Mouse (Mus musculus) liver, adult 2 months (tissue): ENCODE data around the gene Prex1. TPM values are rescaled to one million over a fixed set of nuclear protein-coding genes. Genes with fewer than 3 reads are reported as not detected.

Experiments
- DNase-seq: peaks from one replicate; pipeline ENCODE4 v3.0.0-alpha.2; 2011; ENCODE audit warnings: low read depth, low spot score; ENCODE audit errors: extremely low read depth
- H3K27ac ChIP-seq: fragments of 200-500 bp; replicated peaks from 2 replicates; pipeline ENCODE4 v1.5.1; 2012; ENCODE audit warnings: low read depth, mild to moderate bottlenecking, control low read depth, inconsistent platforms, low read length; ENCODE audit not compliant: insufficient read depth
- H3K27me3 ChIP-seq: fragments of 200-500 bp; 2 replicates; pipeline ENCODE4 v1.6.1; 2012; ENCODE audit warnings: mild to moderate bottlenecking, moderate library complexity, low read length, inconsistent platforms; ENCODE audit not compliant: control insufficient read depth, insufficient read depth
- H3K36me3 ChIP-seq: fragments of 200-500 bp; 2 replicates; pipeline ENCODE4 v1.6.1; 2012; ENCODE audit warnings: low read length, inconsistent platforms; ENCODE audit not compliant: control insufficient read depth, insufficient read depth
- H3K4me1 ChIP-seq: fragments of 200-500 bp; 2 replicates; pipeline ENCODE4 v1.6.1; 2011; ENCODE audit warnings: low read length; ENCODE audit not compliant: control insufficient read depth, insufficient read depth
- H3K4me3 ChIP-seq: fragments of 200-500 bp; 2 replicates; pipeline ENCODE4 v1.5.1; 2011; ENCODE audit warnings: low read depth, mild to moderate bottlenecking, control low read depth, low read length, moderate library complexity; ENCODE audit not compliant: insufficient read depth
- H3K79me2 ChIP-seq: fragments of 200-500 bp; 2 replicates; pipeline ENCODE4 v1.6.1; 2012; ENCODE audit warnings: inconsistent platforms, mild to moderate bottlenecking, low read length, moderate library complexity; ENCODE audit not compliant: control insufficient read depth, insufficient read depth
- H3K9ac ChIP-seq: fragments of 200-500 bp; 2 replicates; pipeline ENCODE4 v1.6.1; 2012; ENCODE audit warnings: low read depth, mild to moderate bottlenecking, control low read depth, inconsistent platforms, low read length
- CTCF ChIP-seq: fragments of 200-500 bp; IDR thresholded peaks from 2 replicates; pipeline ENCODE4 v1.5.1; 2011; ENCODE audit warnings: low read depth, low read length, control low read depth
- POLR2A ChIP-seq: fragments of 200-500 bp; IDR thresholded peaks from 2 replicates; pipeline ENCODE4 v1.6.1; 2011; ENCODE audit warnings: low read length, control low read depth; ENCODE audit not compliant: insufficient read depth; ENCODE audit errors: extremely low read depth
- WGBS: fragments of 180-500 bp; shearing (Covaris S2); methylation state at CpG from one replicate; pipeline ENCODE4 v1.1.7; 2018; 5-methylcytosine and 5-hydroxymethylcytosine counted together
- polyA plus RNA-seq: library from polyadenylated mRNA; depleted of rRNA; stranded (reverse); fragments of >200 nt; gene quantifications from 2 replicates; pipeline ENCODE4 v1.2.3, GENCODE M21; 2012
- total RNA-seq: library from RNA; depleted of rRNA; stranded (reverse); fragments of >200 nt; gene quantifications from 2 replicates; pipeline ENCODE4 v1.2.3, GENCODE M21; 2014

Prex1 gene
- total and polyA plus RNA-seq, 2 experiments: 2.0 to 5.6 TPM

DNA sequence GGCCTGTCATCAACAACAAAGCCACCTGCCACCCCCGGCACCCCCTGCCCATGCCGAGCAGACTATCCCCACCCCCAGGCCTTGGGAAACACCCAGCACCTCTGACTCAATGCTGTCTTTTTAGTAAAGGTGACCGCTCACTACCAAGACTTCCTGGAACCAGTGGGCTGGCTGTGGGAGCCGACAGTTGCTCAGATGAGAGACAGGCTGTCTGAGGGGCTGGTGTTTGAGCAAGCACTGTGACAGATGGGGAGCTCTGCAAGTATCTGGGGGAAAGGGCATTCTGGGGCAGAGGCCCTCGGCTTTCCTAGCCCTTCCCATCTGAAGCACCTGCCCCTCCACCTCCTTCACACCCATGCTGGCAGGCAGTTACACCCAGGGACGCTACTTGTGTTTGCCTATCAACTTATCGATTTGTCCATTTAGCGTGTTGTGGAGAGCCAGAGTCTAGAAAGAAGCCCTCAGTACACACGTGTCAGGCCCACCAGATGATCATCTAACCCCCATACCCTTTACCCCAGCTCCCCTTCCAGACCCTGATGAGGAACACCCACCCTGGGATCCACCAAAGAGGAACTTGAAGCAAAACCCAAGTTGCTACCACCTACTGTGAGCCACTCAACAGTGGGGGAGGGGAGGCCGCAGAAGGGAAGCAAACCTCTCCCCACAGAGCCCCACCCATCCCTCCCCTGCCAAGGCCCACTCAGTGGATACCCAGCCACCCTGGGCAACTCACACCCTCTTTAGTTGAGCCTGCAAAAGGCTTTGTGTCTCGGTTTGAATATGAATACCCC lies 57.7 kb downstream of the Prex1 start:
- Histone ChIP-seq H3K27me3 (no peaks in the 10 kb centered on the region), H3K4me1 (peaks cover 16% of the 10 kb centered on the region), H3K36me3 (no peaks in the 10 kb centered on the region), H3K27ac (no peak overlapping the region), H3K79me2 (no peaks in the 10 kb centered on the region), H3K9ac (no peak overlapping the region), H3K4me3 (no peak overlapping the region)
- peak; percentile 64 for DNase-seq
- TF ChIP-seq POLR2A: no peak
- TF ChIP-seq CTCF: no peak
- 35% methylated on average over 11 of the region's 11 CpGs for WGBS

DNA sequence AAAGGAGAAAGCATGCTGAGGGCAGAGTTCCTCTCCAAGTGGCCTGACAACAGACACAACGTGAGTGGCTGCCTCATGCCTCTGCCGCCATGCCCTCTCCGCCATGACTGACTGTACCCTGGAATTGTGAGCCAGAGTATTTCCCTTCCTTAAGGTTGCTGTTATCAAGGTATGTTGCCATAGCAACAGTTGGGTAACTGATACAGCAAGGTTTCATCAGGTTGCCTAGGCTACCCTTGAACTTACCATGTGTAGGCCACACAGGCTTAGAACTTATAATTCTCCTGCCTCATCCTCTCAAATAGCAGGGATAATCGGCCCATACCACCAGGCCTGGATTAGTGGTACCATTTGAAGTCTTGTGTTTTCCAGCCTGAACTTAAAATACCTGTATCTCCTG lies 58.3 kb downstream of the Prex1 start:
- H3K4me3 ChIP-seq: no peak overlapping the region
- H3K36me3 ChIP-seq: no peaks in the 10 kb centered on the region
- H3K27me3 ChIP-seq: no peaks in the 10 kb centered on the region
- H3K4me1 ChIP-seq: peaks cover 16% of the 10 kb centered on the region
- H3K9ac ChIP-seq: no peak overlapping the region
- DNase-seq: peak; percentile 25
- H3K27ac ChIP-seq: no peak overlapping the region
- TF ChIP-seq CTCF (no peak), POLR2A (no peak)
- H3K79me2 ChIP-seq: no peaks in the 10 kb centered on the region
- WGBS: 91% methylated on average over 4 of the region's 4 CpGs

GRCm38 (mm10) chr2:166654875-166655274 lies 58.8 kb downstream of the Prex1 start:
- no peak overlapping the region for H3K4me3 ChIP-seq
- no peaks in the 10 kb centered on the region for H3K36me3 ChIP-seq
- no peaks in the 10 kb centered on the region for H3K27me3 ChIP-seq
- no peak for DNase-seq
- no peak overlapping the region for H3K27ac ChIP-seq
- H3K4me1 ChIP-seq: peaks cover 16% of the 10 kb centered on the region
- WGBS: 87% methylated on average over 4 of the region's 4 CpGs
- TF ChIP-seq CTCF (no peak), POLR2A (no peak)
- H3K9ac ChIP-seq: no peak overlapping the region
- no peaks in the 10 kb centered on the region for H3K79me2 ChIP-seq

GRCm38 (mm10) chr2:166653564-166653963 lies 60.1 kb downstream of the Prex1 start:
- Histone ChIP-seq H3K4me3 (no peak overlapping the region), H3K27me3 (no peaks in the 10 kb centered on the region), H3K36me3 (no peaks in the 10 kb centered on the region), H3K27ac (no peak overlapping the region), H3K9ac (no peak overlapping the region), H3K4me1 (peaks cover 16% of the 10 kb centered on the region), H3K79me2 (no peaks in the 10 kb centered on the region)
- DNase-seq: no peak
- 76% methylated on average over 5 of the region's 5 CpGs for whole genome bisulfite sequencing
- TF ChIP-seq CTCF: no peak
- TF ChIP-seq POLR2A: no peak

DNA sequence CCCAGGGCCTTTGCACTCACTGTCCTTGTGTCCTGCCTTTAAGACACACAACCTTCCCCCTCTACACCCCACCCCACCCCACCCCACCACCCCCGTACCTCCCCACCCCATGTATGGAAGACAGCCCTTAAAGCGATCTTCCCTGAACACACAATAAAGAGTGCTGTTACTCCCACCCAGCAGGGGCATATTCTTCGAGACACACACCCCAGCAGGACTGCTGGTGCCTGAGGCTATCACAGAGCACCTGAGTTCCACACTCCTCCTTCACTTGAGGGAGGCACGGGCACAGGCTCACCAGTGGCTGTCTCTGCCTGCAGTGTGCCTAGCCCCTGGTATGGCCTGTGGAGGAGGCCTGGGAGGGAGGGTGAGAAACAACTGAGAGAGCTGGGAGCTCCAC lies 61.0 kb downstream of the Prex1 start:
- Histone ChIP-seq H3K4me3 (no peak overlapping the region), H3K9ac (no peak overlapping the region), H3K27me3 (no peaks in the 10 kb centered on the region), H3K27ac (no peak overlapping the region), H3K4me1 (peaks cover 9% of the 10 kb centered on the region), H3K36me3 (no peaks in the 10 kb centered on the region), H3K79me2 (no peaks in the 10 kb centered on the region)
- 87% methylated on average over 4 of the region's 4 CpGs for WGBS
- DNase-seq: no peak
- TF ChIP-seq POLR2A (no peak), CTCF (no peak)

GRCm38 (mm10) chr2:166651317-166652030 lies 62.2 kb downstream of the Prex1 start:
- Histone ChIP-seq H3K27me3 (no peaks in the 10 kb centered on the region), H3K79me2 (no peaks in the 10 kb centered on the region), H3K36me3 (no peaks in the 10 kb centered on the region), H3K4me3 (no peak overlapping the region), H3K27ac (no peak overlapping the region), H3K4me1 (peaks cover 5% of the 10 kb centered on the region), H3K9ac (no peak overlapping the region)
- no peak for DNase-seq
- TF ChIP-seq CTCF: no peak
- no peak for TF ChIP-seq POLR2A
- WGBS: 75% methylated on average over 10 of the region's 10 CpGs
